Mouse (Mus musculus) fat pad, adult 2 months (tissue): ENCODE measurements at regions not wholly inside any gene's neighbourhood (a gene's known extent, or its start where the extent isn't known, plus 50 kb on each side); places are given as distances from the start of the nearest gene placed in this dataset.

Experiments
- DNase-seq: peaks from one replicate; pipeline ENCODE4 v3.0.0-alpha.2; 2011; ENCODE audit warnings: low read depth, low spot score; ENCODE audit errors: extremely low read depth

GRCm38 (mm10) chr17:88173354-88174032 is 108.4 kb upstream of the Fbxo11 start:
- DNase-seq, result no peak

- no peak for DNase-seq
Measured at GRCm38 (mm10) chr17:88174242-88174679, 109.2 kb upstream of the Fbxo11 start.

GRCm38 (mm10) chr17:88175951-88176623 is 111.0 kb upstream of the Fbxo11 start:
- no peak for DNase-seq

- no peak for DNase-seq
Measured at GRCm38 (mm10) chr17:88190735-88191134, 125.6 kb upstream of the Fbxo11 start.

GRCm38 (mm10) chr17:88191444-88191843 is 126.4 kb upstream of the Fbxo11 start:
- no peak for DNase-seq

GRCm38 (mm10) chr17:88191930-88192807 is 127.1 kb upstream of the Fbxo11 start:
- no peak for DNase-seq

- no peak for DNase-seq
Measured at GRCm38 (mm10) chr17:88194693-88195092, 129.6 kb upstream of the Fbxo11 start.

GRCm38 (mm10) chr17:88195303-88195702 is 130.2 kb upstream of the Fbxo11 start:
- DNase-seq, result peak; percentile 13

GRCm38 (mm10) chr17:88195893-88196292 is 130.8 kb upstream of the Fbxo11 start:
- DNase-seq, result no peak

GRCm38 (mm10) chr17:88196322-88196721 is 131.2 kb upstream of the Fbxo11 start:
- no peak for DNase-seq

GRCm38 (mm10) chr17:88197381-88197780 is 132.3 kb upstream of the Fbxo11 start:
- no peak for DNase-seq

GRCm38 (mm10) chr17:88201249-88201970 is 136.3 kb upstream of the Fbxo11 start:
- DNase-seq, result no peak

GRCm38 (mm10) chr17:88202214-88202613 is 137.1 kb upstream of the Fbxo11 start:
- no peak for DNase-seq

- DNase-seq, result no peak
Measured at GRCm38 (mm10) chr17:88209565-88209964, 144.5 kb upstream of the Fbxo11 start.

GRCm38 (mm10) chr17:88212121-88212520 is 147.0 kb upstream of the Fbxo11 start:
- DNase-seq, result no peak

GRCm38 (mm10) chr17:88214746-88215145 is 149.7 kb upstream of the Fbxo11 start:
- no peak for DNase-seq

GRCm38 (mm10) chr17:88222379-88222955 is 157.4 kb upstream of the Fbxo11 start:
- DNase-seq, result no peak

- no peak for DNase-seq
Measured at GRCm38 (mm10) chr17:88240476-88240875, 175.4 kb upstream of the Fbxo11 start.

GRCm38 (mm10) chr17:88248625-88249024 is 183.5 kb upstream of the Fbxo11 start:
- no peak for DNase-seq

- no peak for DNase-seq
Measured at GRCm38 (mm10) chr17:88251949-88252521, 186.9 kb upstream of the Fbxo11 start.
